Mouse (Mus musculus) bone marrow, adult 2 months (tissue): ENCODE results near the gene Aebp2.

Source experiments
- CTCF ChIP-seq: fragments of 200-500 bp; IDR thresholded peaks from 2 replicates; pipeline ENCODE4 v1.5.1; 2011; ENCODE audit warnings: low read length, control low read depth; ENCODE audit not compliant: control insufficient read depth, insufficient read depth
- POLR2A ChIP-seq: fragments of 200-500 bp; IDR thresholded peaks from 2 replicates; pipeline ENCODE4 v1.6.1; 2011; ENCODE audit warnings: low read depth, mild to moderate bottlenecking, control low read depth, low read length, borderline replicate concordance; ENCODE audit not compliant: control insufficient read depth

DNA sequence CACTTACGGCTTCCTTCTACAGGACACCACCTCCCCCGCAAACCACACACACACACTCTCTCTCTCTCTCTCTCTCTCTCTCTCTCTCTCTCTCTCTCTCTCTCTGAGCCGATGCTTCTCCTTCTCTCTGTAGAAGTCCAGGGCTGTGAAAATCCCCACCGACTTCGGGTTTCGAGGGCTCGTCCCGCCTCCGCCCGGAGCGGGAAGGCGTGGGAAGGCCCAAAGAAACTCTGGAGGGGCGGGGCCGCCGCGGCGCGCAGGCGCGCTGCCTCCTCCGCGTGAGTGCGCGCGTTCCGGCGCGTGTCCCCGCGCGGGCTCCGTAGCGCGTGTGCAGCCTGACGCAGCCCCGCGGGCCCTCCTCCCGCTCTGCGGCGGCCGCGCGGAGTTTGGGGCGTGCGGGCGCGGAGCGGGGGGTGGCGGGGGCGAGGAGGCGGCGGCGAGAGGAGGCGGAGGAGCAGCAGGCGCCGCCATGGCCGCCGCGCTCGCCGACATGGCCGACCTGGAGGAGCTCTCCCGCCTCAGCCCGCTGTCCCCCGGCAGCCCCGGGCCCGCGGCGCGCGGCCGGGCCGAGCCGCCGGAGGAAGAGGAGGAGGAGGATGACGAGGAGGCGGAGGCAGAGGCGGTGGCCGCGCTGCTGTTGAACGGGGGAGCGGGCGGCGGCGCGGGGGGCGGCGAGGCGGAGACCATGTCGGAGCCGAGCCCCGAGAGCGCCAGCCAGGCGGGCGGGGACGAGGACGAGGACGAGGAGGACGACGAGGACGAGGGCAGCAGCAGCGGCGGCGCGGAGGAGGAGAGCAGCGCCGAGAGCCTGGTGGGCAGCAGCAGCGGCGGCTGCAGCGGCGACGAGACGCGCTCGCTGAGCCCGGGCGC lies 998 bp downstream of the Aebp2 start:
- no peak for TF ChIP-seq CTCF
- TF ChIP-seq POLR2A, result peak; percentile 39; the same call in 1 of the 2 replicates
